Mouse (Mus musculus) heart, adult 2 months (tissue): ENCODE data around the gene Rnf7. TPM values are rescaled to one million over a fixed set of nuclear protein-coding genes. Genes with fewer than 3 reads are reported as not detected.

Source experiments
- DNase-seq, 2 experiments: peaks; one replicate each; pipeline ENCODE4 v3.0.0; 2021
- H3K27ac ChIP-seq: fragments of 200-600 bp; 2 replicates; pipeline ENCODE4 v1.8.1; 2022
- H3K27me3 ChIP-seq: fragments of 200-500 bp; 2 replicates; pipeline ENCODE4 v1.6.1; 2012; ENCODE audit warnings: mild to moderate bottlenecking, low read length, inconsistent platforms, mixed read lengths; ENCODE audit not compliant: control insufficient read depth, insufficient read depth
- H3K36me3 ChIP-seq: fragments of 200-500 bp; 2 replicates; pipeline ENCODE4 v1.6.1; 2012; ENCODE audit warnings: low read length, inconsistent platforms; ENCODE audit not compliant: control insufficient read depth, insufficient read depth
- H3K4me1 ChIP-seq: fragments of 200-500 bp; 2 replicates; pipeline ENCODE4 v1.6.1; 2011; ENCODE audit warnings: low read length; ENCODE audit not compliant: control insufficient read depth, insufficient read depth
- H3K4me3 ChIP-seq: fragments of 200-600 bp; 2 replicates; pipeline ENCODE4 v1.8.1; 2022
- H3K79me2 ChIP-seq: fragments of 200-500 bp; replicated peaks from 2 replicates; pipeline ENCODE4 v1.6.1; 2012; ENCODE audit warnings: mild to moderate bottlenecking, inconsistent platforms, low read length, moderate library complexity, mixed read lengths; ENCODE audit not compliant: control insufficient read depth, insufficient read depth
- H3K9ac ChIP-seq: fragments of 200-500 bp; 2 replicates; pipeline ENCODE4 v1.6.1; 2012; ENCODE audit warnings: low read depth, mild to moderate bottlenecking, control low read depth, inconsistent platforms, low read length, mixed read lengths
- CTCF ChIP-seq: fragments of 200-600 bp; IDR thresholded peaks from 2 replicates; pipeline ENCODE4 v1.8.1; 2022; ENCODE audit warnings: antibody characterized with exemption, mild to moderate bottlenecking, moderate library complexity
- EP300 ChIP-seq: fragments of 200-500 bp; IDR thresholded peaks from 2 replicates; pipeline ENCODE4 v1.6.1; 2011; ENCODE audit warnings: low read depth, low read length, control low read depth; ENCODE audit not compliant: insufficient read depth
- POLR2A ChIP-seq: fragments of 200-500 bp; IDR thresholded peaks from 2 replicates; pipeline ENCODE4 v1.6.1; 2011; ENCODE audit warnings: mild to moderate bottlenecking, low read depth, low read length, control low read depth; ENCODE audit not compliant: insufficient read depth
- WGBS: fragments of 180-500 bp; shearing (Covaris S2); methylation state at CpG from one replicate; pipeline ENCODE4 v1.1.7; 2018; 5-methylcytosine and 5-hydroxymethylcytosine counted together
- intact Hi-C: fragments of 180-260 bp; cut with DNase I; formaldehyde crosslinking; loops from one replicate; pipeline ENCODE4 v1.15.1; 2025
- polyA plus RNA-seq: library from polyadenylated mRNA; depleted of rRNA; stranded (reverse); fragments of >200 nt; gene quantifications from 2 replicates; pipeline ENCODE4 v1.2.3, GENCODE M21; 2012
- total RNA-seq, 2 experiments: library from RNA; stranded (reverse); gene quantifications; 2 replicates each; pipeline ENCODE4 v1.2.3; 2021

The Rnf7 gene
- total and polyA plus RNA-seq, 3 experiments, result 75.8 to 197 (median 84.5) TPM

DNA sequence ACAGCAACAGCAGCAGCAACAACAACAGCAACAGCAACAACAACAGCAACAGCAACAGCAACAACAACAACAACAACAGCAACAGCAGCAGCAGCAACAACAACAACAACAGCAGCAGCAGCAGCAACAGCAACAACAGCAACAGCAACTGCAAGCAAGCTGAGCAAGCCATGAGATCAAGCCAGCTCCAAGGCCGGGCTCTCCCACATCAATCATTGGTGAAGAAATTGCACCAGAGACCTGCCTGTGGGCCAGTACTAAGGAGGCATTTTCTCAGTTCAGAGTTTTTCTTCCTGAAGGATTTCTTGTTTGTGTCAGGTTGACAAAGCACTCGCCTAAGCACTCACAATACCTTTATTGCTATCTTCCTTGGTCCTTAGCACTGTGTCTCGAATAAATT is 38.3 kb upstream of the Rnf7 start:
- Histone ChIP-seq H3K4me1 (no peaks in the 10 kb centered on the region), H3K27ac (no peak overlapping the region), H3K9ac (no peak overlapping the region), H3K79me2 (no peaks in the 10 kb centered on the region), H3K27me3 (no peaks in the 10 kb centered on the region), H3K4me3 (no peak overlapping the region), H3K36me3 (no peaks in the 10 kb centered on the region)
- TF ChIP-seq CTCF (no peak), POLR2A (no peak), EP300 (no peak)
- WGBS, result 69% methylated on average over 3 of the region's 3 CpGs
- DNase-seq, result no peak
- intact Hi-C loops, result no loop called here

GRCm38 (mm10) chr9:96515737-96516136 is 37.3 kb upstream of the Rnf7 start:
- H3K27me3 ChIP-seq, result no peaks in the 10 kb centered on the region
- 68% methylated on average over 5 of the region's 5 CpGs for WGBS
- no peaks in the 10 kb centered on the region for H3K4me1 ChIP-seq
- no peak for DNase-seq
- no peak overlapping the region for H3K9ac ChIP-seq
- intact Hi-C loops, result no loop called here
- no peaks in the 10 kb centered on the region for H3K36me3 ChIP-seq
- H3K4me3 ChIP-seq, result no peak overlapping the region
- H3K79me2 ChIP-seq, result no peaks in the 10 kb centered on the region
- TF ChIP-seq CTCF (no peak), EP300 (no peak), POLR2A (no peak)
- H3K27ac ChIP-seq, result no peak overlapping the region

- TF ChIP-seq CTCF, result no peak
- TF ChIP-seq EP300, result no peak
- no peak for TF ChIP-seq POLR2A
- no peaks in the 10 kb centered on the region for H3K79me2 ChIP-seq
- intact Hi-C loops, result no loop called here
- WGBS, result 55% methylated on average over 5 of the region's 5 CpGs
- no peaks in the 10 kb centered on the region for H3K27me3 ChIP-seq
- H3K4me3 ChIP-seq, result no peak overlapping the region
- no peak overlapping the region for H3K9ac ChIP-seq
- no peaks in the 10 kb centered on the region for H3K4me1 ChIP-seq
- H3K36me3 ChIP-seq, result no peaks in the 10 kb centered on the region
- no peak for DNase-seq
- no peak overlapping the region for H3K27ac ChIP-seq
Observed at GRCm38 (mm10) chr9:96514278-96514677, 35.8 kb upstream of the Rnf7 start.

- Histone ChIP-seq H3K4me3 (no peak overlapping the region), H3K27ac (no peak overlapping the region), H3K9ac (no peak overlapping the region), H3K27me3 (no peaks in the 10 kb centered on the region), H3K36me3 (no peaks in the 10 kb centered on the region), H3K79me2 (no peaks in the 10 kb centered on the region), H3K4me1 (no peaks in the 10 kb centered on the region)
- DNase-seq, result peak in 1 of 2 experiments; percentile 10
- intact Hi-C loops, result no loop called here
- no peak for TF ChIP-seq EP300
- no peak for TF ChIP-seq CTCF
- no peak for TF ChIP-seq POLR2A
- 63% methylated on average over 10 of the region's 10 CpGs for WGBS
Observed at GRCm38 (mm10) chr9:96506011-96506498, 27.6 kb upstream of the Rnf7 start.

DNA sequence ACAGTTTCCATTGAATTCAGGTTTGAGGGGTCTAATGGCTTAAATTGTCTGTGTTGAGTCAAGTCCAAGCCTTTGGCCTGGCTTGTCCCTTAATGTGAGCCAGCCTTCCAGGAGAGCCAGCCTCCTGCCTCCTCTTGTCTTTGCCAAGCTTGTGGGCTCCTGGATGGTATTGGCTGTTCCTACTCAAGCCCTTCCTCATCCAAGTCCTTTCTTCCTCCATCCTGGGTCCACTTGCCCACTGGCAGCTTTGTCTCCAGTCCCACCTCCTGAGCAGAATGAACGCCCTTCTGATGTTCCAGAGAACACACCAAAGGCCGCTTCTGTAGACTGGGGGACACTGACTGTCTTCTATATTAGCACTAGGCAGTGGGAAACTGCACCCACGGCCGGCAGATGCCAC is 26.7 kb upstream of the Rnf7 start:
- intact Hi-C loops, result no loop called here
- H3K27ac ChIP-seq, result no peak overlapping the region

GRCm38 (mm10) chr9:96504116-96504895 is 25.8 kb upstream of the Rnf7 start:
- Histone ChIP-seq H3K36me3 (no peaks in the 10 kb centered on the region), H3K4me1 (no peaks in the 10 kb centered on the region), H3K27ac (no peak overlapping the region), H3K27me3 (no peaks in the 10 kb centered on the region), H3K4me3 (no peak overlapping the region), H3K79me2 (no peaks in the 10 kb centered on the region), H3K9ac (no peak overlapping the region)
- DNase-seq, result no peak
- TF ChIP-seq POLR2A, result no peak
- TF ChIP-seq EP300, result no peak
- no peak for TF ChIP-seq CTCF
- WGBS, result 85% methylated on average over 17 of the region's 17 CpGs
- intact Hi-C loops, result no loop called here

More for the DNA sequence above, 26.7 kb upstream of the Rnf7 start:
- no peaks in the 10 kb centered on the region for H3K79me2 ChIP-seq
- H3K27me3 ChIP-seq, result no peaks in the 10 kb centered on the region
- H3K9ac ChIP-seq, result no peak overlapping the region
- H3K4me1 ChIP-seq, result no peaks in the 10 kb centered on the region
- H3K36me3 ChIP-seq, result no peaks in the 10 kb centered on the region
- no peak for DNase-seq
- 87% methylated on average over 4 of the region's 4 CpGs for WGBS
- no peak overlapping the region for H3K4me3 ChIP-seq
- TF ChIP-seq EP300 (no peak), CTCF (no peak), POLR2A (no peak)
